Mouse (Mus musculus) megakaryocyte, embryonic 14.5 days (primary cell): Measurements from ENCODE around the gene Cabp2. TPM values are rescaled to one million over a fixed set of nuclear protein-coding genes. Genes with fewer than 3 reads are reported as not detected.
"Not testable (repeated sequence)": the region's sequence is repeated elsewhere in the genome, so short reads cannot be mapped to it uniquely, and the experiment has no call there.

Experiments
- H3K27me3 ChIP-seq: replicated peaks from 2 replicates; pipeline ENCODE3; 2012; ENCODE audit warnings: inconsistent platforms
- H3K36me3 ChIP-seq: replicated peaks from 2 replicates; pipeline ENCODE3; 2012; ENCODE audit warnings: low read length, inconsistent platforms, mixed read lengths
- H3K4me1 ChIP-seq: 2 replicates; pipeline ENCODE4 v1.6.1; 2012; ENCODE audit warnings: inconsistent platforms
- H3K4me3 ChIP-seq: replicated peaks from 2 replicates; pipeline ENCODE3; 2012; ENCODE audit warnings: moderate library complexity, mild to moderate bottlenecking, inconsistent platforms
- H3K9me3 ChIP-seq: 2 replicates; pipeline ENCODE4 v1.6.1; 2012; ENCODE audit warnings: inconsistent platforms
- FLI1 ChIP-seq: IDR thresholded peaks from 2 replicates; pipeline ENCODE4 v1.6.1; 2012; ENCODE audit warnings: low read length, inconsistent platforms, mixed read lengths
- GATA1 ChIP-seq: IDR thresholded peaks from 3 replicates; pipeline ENCODE4 v1.6.1; 2012; ENCODE audit warnings: mixed read lengths, low read length, inconsistent platforms, borderline replicate concordance
- polyA plus RNA-seq: library from polyadenylated mRNA; stranded (reverse); fragments of >175 nt; gene quantifications from 2 replicates; pipeline ENCODE4 v1.2.3, GENCODE M21; 2012; ENCODE audit warnings: low replicate concordance; ENCODE audit not compliant: insufficient read depth

Gene Cabp2
- polyA plus RNA-seq, 1 experiment: not detected

- Histone ChIP-seq H3K27me3 (no peaks in the 10 kb centered on the region), H3K4me1 (peaks cover 96% of the 10 kb centered on the region), H3K4me3 (peak overlapping the region; percentile 95), H3K36me3 (peaks cover 50% of the 10 kb centered on the region), H3K9me3 (no peaks in the 10 kb centered on the region)
- TF ChIP-seq GATA1: no peak
- no peak for TF ChIP-seq FLI1
Measured at GRCm38 (mm10) chr19:4120496-4120895, 39.1 kb downstream of the Cabp2 start.

GRCm38 (mm10) chr19:4121097-4121805 is 39.9 kb downstream of the Cabp2 start:
- peaks cover 43% of the 10 kb centered on the region for H3K36me3 ChIP-seq
- H3K4me3 ChIP-seq: peak overlapping the region; percentile 95
- TF ChIP-seq GATA1 (no peak), FLI1 (no peak; the same call in 1 of the 2 replicates)
- H3K27me3 ChIP-seq: no peaks in the 10 kb centered on the region
- no peaks in the 10 kb centered on the region for H3K9me3 ChIP-seq
- peaks cover 89% of the 10 kb centered on the region for H3K4me1 ChIP-seq

GRCm38 (mm10) chr19:4121896-4122295 is 40.5 kb downstream of the Cabp2 start:
- H3K9me3 ChIP-seq, H3K4me3 ChIP-seq, H3K27me3 ChIP-seq: not testable (repeated sequence)
- peaks cover 38% of the 10 kb centered on the region for H3K36me3 ChIP-seq
- H3K4me1 ChIP-seq: peaks cover 89% of the 10 kb centered on the region

GRCm38 (mm10) chr19:4122411-4123370 is 41.3 kb downstream of the Cabp2 start:
- Histone ChIP-seq H3K4me3 (peak overlapping the region; percentile 78), H3K9me3 (no peaks in the 10 kb centered on the region), H3K4me1 (peaks cover 89% of the 10 kb centered on the region), H3K27me3 (no peaks in the 10 kb centered on the region), H3K36me3 (peaks cover 38% of the 10 kb centered on the region)
- no peak for TF ChIP-seq GATA1
- no peak for TF ChIP-seq FLI1

GRCm38 (mm10) chr19:4124432-4124831 is 43.1 kb downstream of the Cabp2 start:
- TF ChIP-seq FLI1 (no peak), GATA1 (no peak)
- Histone ChIP-seq H3K4me3 (peak overlapping the region; percentile 67), H3K4me1 (peaks cover 78% of the 10 kb centered on the region)

GRCm38 (mm10) chr19:4125268-4125667 is 43.9 kb downstream of the Cabp2 start:
- H3K27me3 ChIP-seq, H3K9me3 ChIP-seq: not testable (repeated sequence)
- Histone ChIP-seq H3K4me3 (peak overlapping the region; percentile 95), H3K36me3 (peaks cover 35% of the 10 kb centered on the region), H3K4me1 (peaks cover 76% of the 10 kb centered on the region)

More at GRCm38 (mm10) chr19:4124432-4124831, 43.1 kb downstream of the Cabp2 start:
- Histone ChIP-seq H3K9me3 (no peaks in the 10 kb centered on the region), H3K36me3 (peaks cover 35% of the 10 kb centered on the region), H3K27me3 (no peaks in the 10 kb centered on the region)

GRCm38 (mm10) chr19:4125741-4126696 is 44.6 kb downstream of the Cabp2 start, which contains the start of gene Aip:
Gene Aip (minus strand): TSS chr19:4125858.
- H3K4me3 ChIP-seq: peak within 1 kb of the TSS; percentile 95
- no peaks in the 10 kb centered on the region for H3K9me3 ChIP-seq
- H3K4me1 ChIP-seq: peaks cover 69% of the 10 kb centered on the region
- peaks cover 40% of the 10 kb centered on the region for H3K36me3 ChIP-seq
- no peaks in the 10 kb centered on the region for H3K27me3 ChIP-seq
- no peak for TF ChIP-seq FLI1
- TF ChIP-seq GATA1: no peak

- peaks cover 66% of the 10 kb centered on the region for H3K4me1 ChIP-seq
- peak overlapping the region; percentile 95 for H3K4me3 ChIP-seq
- H3K27me3 ChIP-seq: no peaks in the 10 kb centered on the region
- peaks cover 49% of the 10 kb centered on the region for H3K36me3 ChIP-seq
- no peaks in the 10 kb centered on the region for H3K9me3 ChIP-seq
- TF ChIP-seq GATA1: no peak
- TF ChIP-seq FLI1: no peak
Measured at GRCm38 (mm10) chr19:4126759-4127495, 45.5 kb downstream of the Cabp2 start.

- H3K4me3 ChIP-seq: no peak overlapping the region
Measured at GRCm38 (mm10) chr19:4129462-4129861, 48.1 kb downstream of the Cabp2 start.

More at GRCm38 (mm10) chr19:4129462-4129861, 48.1 kb downstream of the Cabp2 start:
- TF ChIP-seq FLI1 (no peak), GATA1 (no peak)
- H3K36me3 ChIP-seq: peaks cover 65% of the 10 kb centered on the region
- no peaks in the 10 kb centered on the region for H3K9me3 ChIP-seq
- H3K27me3 ChIP-seq: no peaks in the 10 kb centered on the region
- H3K4me1 ChIP-seq: peaks cover 41% of the 10 kb centered on the region
